Mouse (Mus musculus) midbrain, postnatal 0 days (tissue): Measurements from ENCODE around the gene Rgs12. TPM values are rescaled to one million over a fixed set of nuclear protein-coding genes. Genes with fewer than 3 reads are reported as not detected.

Source experiments
- ATAC-seq: fragments of 200-750 bp; cut with Nextera tagmentation; 2 replicates; pipeline ENCODE4 v1.8.0; 2017; ENCODE audit warnings: moderate number of reproducible peaks, mild to moderate bottlenecking, moderate TSS enrichment, moderate library complexity; ENCODE audit not compliant: low FRiP score
- DNase-seq: peaks from one replicate; pipeline ENCODE4 v3.0.0-alpha.2; 2015; ENCODE audit warnings: low spot score
- H3K27ac ChIP-seq: fragments of 300-500 bp; sonication (generic); 2 replicates; pipeline ENCODE4 v1.5.1; 2014; ENCODE audit warnings: low read depth, mild to moderate bottlenecking, low read length, mixed read lengths
- H3K27me3 ChIP-seq: fragments of 300-500 bp; sonication (generic); 2 replicates; pipeline ENCODE4 v1.6.1; 2014; ENCODE audit warnings: low read length, control low read depth, mixed read lengths; ENCODE audit not compliant: insufficient read depth
- H3K36me3 ChIP-seq: fragments of 300-500 bp; sonication (generic); 2 replicates; pipeline ENCODE4 v1.6.1; 2014; ENCODE audit warnings: low read length, control low read depth, mixed read lengths; ENCODE audit not compliant: insufficient read depth
- H3K4me1 ChIP-seq: fragments of 300-500 bp; sonication (generic); 2 replicates; pipeline ENCODE4 v1.6.1; 2014; ENCODE audit warnings: mild to moderate bottlenecking, control low read depth, antibody characterized with exemption, low read length, mixed read lengths; ENCODE audit not compliant: insufficient read depth
- H3K4me2 ChIP-seq: fragments of 300-500 bp; sonication (generic); 2 replicates; pipeline ENCODE4 v1.6.1; 2014; ENCODE audit warnings: low read depth, mild to moderate bottlenecking, low read length, mixed read lengths; ENCODE audit not compliant: poor library complexity, severe bottlenecking
- H3K4me3 ChIP-seq: fragments of 300-500 bp; sonication (generic); 2 replicates; pipeline ENCODE4 v1.5.1; 2014; ENCODE audit warnings: low read depth, mild to moderate bottlenecking, low read length, moderate library complexity
- H3K9ac ChIP-seq: fragments of 300-500 bp; sonication (generic); replicated peaks from 2 replicates; pipeline ENCODE4 v1.6.1; 2014; ENCODE audit warnings: mild to moderate bottlenecking, low read length, moderate library complexity, mixed read lengths; ENCODE audit not compliant: poor library complexity, severe bottlenecking
- H3K9me3 ChIP-seq: fragments of 300-500 bp; sonication (generic); 2 replicates; pipeline ENCODE4 v1.6.1; 2016; ENCODE audit warnings: low read length, control low read depth
- CTCF ChIP-seq: IDR thresholded peaks from 2 replicates; pipeline ENCODE4 v1.5.1; 2016; ENCODE audit warnings: antibody characterized with exemption, mild to moderate bottlenecking
- WGBS: fragments of 180-500 bp; shearing (Covaris S2); extraction: QIAGEN DNeasy Blood & Tissue Kit; methylation state at CpG from one replicate; pipeline ENCODE4 v1.1.7; 2014; 5-methylcytosine and 5-hydroxymethylcytosine counted together
- polyA plus RNA-seq: library from polyadenylated mRNA; unstranded; fragments of >200 nt; fragmentation: Nextera tagmentation; extraction: Ambion mirVana; gene quantifications from 2 replicates; pipeline ENCODE4 v1.2.1, GENCODE M21; 2015
- total RNA-seq: library from RNA; depleted of rRNA; stranded (reverse); fragments of >200 nt; gene quantifications from 2 replicates; pipeline ENCODE4 v1.2.3, GENCODE M21; 2014

Rgs12 gene
- total and polyA plus RNA-seq, 2 experiments from 2014 or later = 29.9 to 60.8 TPM

DNA sequence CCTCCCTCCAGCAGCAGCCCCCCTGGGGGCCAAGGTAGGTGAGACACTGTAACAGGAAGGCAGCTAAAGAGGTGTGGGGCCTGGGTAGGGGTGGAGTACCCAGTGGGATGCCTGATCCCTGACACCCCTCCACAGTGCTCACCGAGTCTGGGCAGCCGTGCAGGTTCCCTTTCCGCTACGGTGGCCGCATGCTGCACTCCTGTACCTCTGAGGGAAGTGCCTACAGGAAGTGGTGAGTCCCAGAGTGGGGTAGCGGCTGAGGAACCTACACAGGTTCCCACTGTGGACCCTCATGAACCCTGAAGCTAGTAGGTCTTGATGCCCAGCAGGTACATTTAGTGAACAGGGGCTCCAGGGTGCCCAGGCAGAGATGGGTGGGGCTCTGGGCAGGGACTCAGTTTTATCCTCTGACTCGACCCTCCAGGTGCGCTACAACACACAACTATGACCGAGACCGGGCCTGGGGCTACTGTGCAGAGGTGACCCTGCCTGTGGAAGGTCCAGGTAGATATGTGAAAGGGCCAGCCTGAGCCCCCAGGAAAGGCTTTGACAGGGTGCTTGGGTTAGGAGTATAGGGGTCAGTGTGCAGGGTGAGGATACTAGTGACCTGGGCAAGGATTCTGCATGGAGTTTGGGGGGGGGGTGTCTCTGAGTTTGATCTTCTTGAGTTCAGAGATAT lies 93.3 kb downstream of the Rgs12 start:
- TF ChIP-seq CTCF = no peak
- no peak overlapping the region for H3K27ac ChIP-seq
- no peaks in the 10 kb centered on the region for H3K27me3 ChIP-seq
- 79% methylated on average over 10 of the region's 10 CpGs for WGBS
- no peak overlapping the region for H3K4me2 ChIP-seq
- H3K9me3 ChIP-seq = no peaks in the 10 kb centered on the region
- DNase-seq (no peak), ATAC-seq (peak; percentile 6; the same call in 1 of the 2 replicates)
- no peaks in the 10 kb centered on the region for H3K36me3 ChIP-seq
- no peaks in the 10 kb centered on the region for H3K4me1 ChIP-seq
- H3K4me3 ChIP-seq = no peak overlapping the region
- no peak overlapping the region for H3K9ac ChIP-seq

DNA sequence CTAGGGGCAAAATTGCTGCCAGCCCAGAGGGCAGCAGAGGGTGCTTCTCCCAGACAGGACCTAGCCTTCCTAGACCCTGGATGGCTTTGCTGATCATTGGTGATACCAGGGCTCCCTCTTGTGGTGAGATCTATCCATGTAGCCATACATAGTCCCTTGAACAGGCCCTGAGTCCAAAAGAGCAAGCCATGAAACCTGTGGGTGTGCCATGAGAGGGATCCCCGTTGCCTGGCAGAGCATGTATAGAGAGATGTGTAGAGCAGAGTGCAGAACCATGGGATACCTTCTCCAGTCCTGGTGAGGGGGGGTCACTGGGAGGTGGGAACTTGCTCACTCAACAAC lies 93.8 kb downstream of the Rgs12 start:
- 24% methylated on average over 1 of the region's 1 CpGs for WGBS
- no peak overlapping the region for H3K9ac ChIP-seq
- DNase-seq = peak; percentile 93

DNA sequence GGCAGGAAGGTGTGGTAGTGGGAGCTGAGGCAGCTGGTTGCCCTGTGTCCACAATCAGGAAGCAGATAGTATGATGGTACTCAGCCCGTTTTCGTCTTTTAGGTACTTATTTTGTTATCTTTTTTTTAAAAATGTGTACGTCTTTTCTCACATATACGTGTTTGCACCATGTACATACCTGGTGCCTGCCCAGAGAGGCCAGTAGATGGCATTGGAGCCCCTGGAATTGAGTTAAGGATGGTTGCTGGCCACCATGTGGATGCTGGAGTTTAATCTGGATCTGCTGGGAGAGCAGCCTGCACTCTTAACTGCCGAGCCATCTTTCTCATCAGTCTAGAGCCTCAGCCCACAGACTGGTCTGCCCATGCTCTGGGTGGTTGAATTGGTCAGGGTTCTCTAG lies 101.3 kb downstream of the Rgs12 start:
- H3K9me3 ChIP-seq = no peaks in the 10 kb centered on the region
- H3K27ac ChIP-seq = no peak overlapping the region
- no peak overlapping the region for H3K4me3 ChIP-seq
- ATAC-seq (no peak), DNase-seq (no peak)
- TF ChIP-seq CTCF = peak; percentile 46
- no peak overlapping the region for H3K9ac ChIP-seq
- H3K4me2 ChIP-seq = no peak overlapping the region
- H3K27me3 ChIP-seq = no peaks in the 10 kb centered on the region
- no peaks in the 10 kb centered on the region for H3K36me3 ChIP-seq
- WGBS = 79% methylated on average over 5 of the region's 5 CpGs
- no peaks in the 10 kb centered on the region for H3K4me1 ChIP-seq

More for the DNA sequence above, 93.8 kb downstream of the Rgs12 start:
- H3K36me3 ChIP-seq = no peaks in the 10 kb centered on the region
- H3K4me1 ChIP-seq = no peaks in the 10 kb centered on the region
- H3K4me2 ChIP-seq = no peak overlapping the region
- peak; percentile 97 for TF ChIP-seq CTCF
- no peaks in the 10 kb centered on the region for H3K9me3 ChIP-seq
- ATAC-seq = peak; percentile 79; the same call in 1 of the 2 replicates
- no peak overlapping the region for H3K27ac ChIP-seq
- H3K27me3 ChIP-seq = no peaks in the 10 kb centered on the region
- H3K4me3 ChIP-seq = no peak overlapping the region

DNA sequence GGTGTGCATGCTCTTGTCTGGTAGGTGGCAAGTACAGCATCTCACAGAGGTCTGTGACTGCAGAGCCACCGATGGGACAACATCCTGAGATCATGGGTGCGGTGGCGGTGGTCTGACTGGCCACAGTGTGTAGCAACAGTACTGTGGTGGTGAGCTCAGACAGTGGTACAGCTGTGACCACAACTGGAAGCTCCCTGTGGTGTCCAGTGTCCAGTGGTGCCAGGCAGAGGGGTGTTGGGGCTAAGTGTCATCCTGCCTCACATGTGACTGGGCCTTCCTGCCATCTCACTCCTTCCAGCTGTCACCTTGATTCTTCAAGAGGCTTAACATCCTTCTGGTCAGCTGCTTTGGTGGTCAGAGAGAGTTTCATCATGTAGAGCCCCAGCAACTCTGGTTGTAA lies 105.4 kb downstream of the Rgs12 start:
- ATAC-seq = no peak
- Histone ChIP-seq H3K4me2 (no peak overlapping the region), H3K27ac (no peak overlapping the region), H3K27me3 (no peaks in the 10 kb centered on the region), H3K4me1 (peaks cover 7% of the 10 kb centered on the region; the same call in 1 of the 2 replicates), H3K4me3 (no peak overlapping the region), H3K9ac (no peak overlapping the region), H3K9me3 (no peaks in the 10 kb centered on the region), H3K36me3 (no peaks in the 10 kb centered on the region)
- no peak for DNase-seq
- TF ChIP-seq CTCF = no peak
- 89% methylated on average over 3 of the region's 3 CpGs for WGBS

DNA sequence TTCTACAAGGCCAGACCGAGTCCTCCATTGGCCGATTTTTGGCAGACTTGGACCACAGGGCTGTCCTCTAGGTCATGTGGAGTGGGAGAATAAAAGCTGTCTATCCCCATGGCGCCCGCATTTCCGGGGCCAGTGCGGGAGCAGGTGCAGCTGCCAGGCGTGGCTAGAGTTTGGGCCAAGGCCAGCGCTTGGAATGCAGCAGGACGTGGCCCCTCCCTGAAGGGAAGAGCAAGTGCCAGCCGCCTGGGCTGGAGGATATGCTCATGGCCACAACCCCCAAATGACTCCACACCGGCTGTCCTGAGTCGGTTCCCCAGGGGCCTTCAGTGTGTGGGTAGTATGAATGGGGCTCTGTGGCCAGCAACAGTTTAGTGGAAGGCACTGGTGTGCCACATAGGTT lies 105.8 kb downstream of the Rgs12 start:
- Histone ChIP-seq H3K27me3 (no peaks in the 10 kb centered on the region), H3K36me3 (no peaks in the 10 kb centered on the region), H3K4me2 (no peak overlapping the region), H3K9ac (no peak overlapping the region), H3K4me1 (peaks cover 7% of the 10 kb centered on the region; the same call in 1 of the 2 replicates), H3K27ac (no peak overlapping the region), H3K9me3 (no peaks in the 10 kb centered on the region), H3K4me3 (no peak overlapping the region)
- WGBS = 68% methylated on average over 12 of the region's 12 CpGs
- DNase-seq (peak; percentile 56), ATAC-seq (no peak)
- TF ChIP-seq CTCF = no peak

DNA sequence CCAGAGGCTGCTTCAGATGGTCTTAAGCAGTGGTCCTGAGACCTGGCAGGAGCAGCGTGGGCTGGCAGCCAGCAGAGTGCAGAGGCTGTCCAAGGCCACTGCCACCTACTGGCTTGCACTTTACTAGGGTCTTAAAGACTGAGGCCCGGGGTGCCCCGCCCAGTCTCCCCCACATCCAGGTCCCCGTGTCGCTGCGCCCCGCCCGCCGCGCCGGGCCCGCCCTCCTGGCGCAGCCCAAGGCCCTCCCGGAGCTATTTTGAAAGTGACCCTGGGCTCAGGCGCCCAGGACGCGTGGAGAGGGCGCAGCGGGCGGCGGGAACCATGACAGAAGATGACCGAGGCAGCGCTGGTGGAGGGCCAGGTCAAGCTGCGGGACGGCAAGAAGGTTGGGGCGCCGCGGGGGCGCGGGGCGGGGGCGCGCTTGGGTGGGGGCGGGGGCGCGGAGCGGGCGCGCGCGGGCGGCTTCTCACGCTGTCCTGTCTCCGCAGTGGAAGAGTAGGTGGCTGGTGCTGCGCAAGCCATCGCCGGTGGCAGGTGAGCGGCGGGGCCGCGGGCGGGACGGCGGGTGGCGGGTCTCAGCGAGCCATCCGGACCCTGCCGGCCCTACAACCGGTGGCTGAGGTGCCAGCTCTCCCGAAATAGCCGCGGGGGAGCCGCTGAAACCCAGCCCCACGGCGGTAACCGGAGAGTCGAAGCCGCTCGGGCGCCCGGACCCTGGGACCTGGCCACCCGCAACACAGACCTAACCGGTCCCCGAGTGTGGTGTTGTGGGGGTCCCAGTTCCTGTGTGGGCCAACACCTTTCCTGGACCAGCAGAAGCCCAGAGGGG lies 107.6 kb downstream of the Rgs12 start, which contains the start of gene Dok7:
TSS of gene Dok7 (plus strand) at position 163 of the 829 bp plus-strand sequence.
- peak; percentile 72 for TF ChIP-seq CTCF
- under 1% methylated on average over 39 of the region's 74 CpGs for WGBS
- Histone ChIP-seq H3K4me1 (peaks cover 7% of the 10 kb centered on the region; the same call in 1 of the 2 replicates), H3K36me3 (no peaks in the 10 kb centered on the region), H3K4me2 (peak within 1 kb of the TSS; percentile 88), H3K4me3 (peak within 1 kb of the TSS; percentile 55), H3K27me3 (no peaks in the 10 kb centered on the region), H3K9me3 (no peaks in the 10 kb centered on the region), H3K9ac (peak within 1 kb of the TSS; percentile 84), H3K27ac (peak within 1 kb of the TSS; percentile 55)
- ATAC-seq (peak; percentile 79), DNase-seq (peak; percentile 83)
